Mouse (Mus musculus) brain, embryonic 18.5 days (tissue): ENCODE measurements at regions not wholly inside any gene's neighbourhood (a gene's known extent, or its start where the extent isn't known, plus 50 kb on each side); places are given as distances from the start of the nearest gene placed in this dataset.
A peak's percentile ranks its signal among the peaks of the same experiment; 100 is the strongest.
"Not testable (repeated sequence)": the region's sequence is repeated elsewhere in the genome, so short reads cannot be mapped to it uniquely, and the experiment has no call there.

ENCODE experiments used
- DNase-seq: peaks from one replicate; pipeline ENCODE4 v3.0.0-alpha.2; 2012; ENCODE audit warnings: low read depth, low spot score

DNA sequence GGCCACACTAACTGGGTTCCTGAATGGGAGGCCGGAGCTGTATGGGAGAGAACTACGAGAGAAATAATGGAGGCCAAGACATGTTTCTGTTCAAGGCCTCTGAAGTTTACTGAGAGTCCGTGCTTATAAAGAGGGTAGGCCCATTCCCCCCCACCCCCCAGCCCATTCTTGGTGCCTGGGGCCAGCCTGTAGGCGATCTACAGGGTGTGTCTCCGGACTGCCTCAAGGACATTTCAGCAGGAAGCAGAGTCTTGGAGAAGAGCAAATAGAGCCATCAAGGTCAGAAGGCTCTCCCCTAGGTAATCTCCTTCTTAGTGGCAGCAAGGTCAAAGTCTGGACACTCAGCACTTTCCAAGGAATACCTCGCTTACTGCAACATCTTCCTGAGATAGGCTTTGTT is 88.8 kb upstream of the Fam3c start:
- not testable (repeated sequence) for DNase-seq

DNA sequence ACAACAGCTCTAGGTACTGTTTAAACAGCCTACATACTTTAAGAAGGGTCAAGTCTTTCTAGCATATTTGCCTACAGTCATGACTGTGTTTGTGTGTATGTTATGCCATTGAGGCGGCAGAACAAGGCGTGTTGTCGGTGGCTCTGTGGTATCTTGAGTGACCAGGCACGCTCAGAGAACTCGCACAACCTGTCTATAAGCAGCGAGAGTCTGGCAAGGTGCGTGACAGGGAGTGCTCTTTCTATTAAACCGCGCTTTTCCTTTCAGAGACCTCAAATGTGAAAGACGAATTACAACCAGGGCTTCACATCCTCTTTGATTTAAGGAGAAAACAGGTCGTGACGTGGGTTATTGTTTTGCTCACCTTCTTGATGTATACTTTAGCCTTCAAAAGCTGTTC is 88.2 kb upstream of the Fam3c start:
- no peak for DNase-seq

- DNase-seq = no peak
Measured at GRCm38 (mm10) chr6:22443573-22443972, 87.5 kb upstream of the Fam3c start.

- peak; percentile 4 for DNase-seq
Measured at GRCm38 (mm10) chr6:22443170-22443569, 87.1 kb upstream of the Fam3c start.

GRCm38 (mm10) chr6:22442591-22442990 is 86.5 kb upstream of the Fam3c start:
- DNase-seq = no peak

DNA sequence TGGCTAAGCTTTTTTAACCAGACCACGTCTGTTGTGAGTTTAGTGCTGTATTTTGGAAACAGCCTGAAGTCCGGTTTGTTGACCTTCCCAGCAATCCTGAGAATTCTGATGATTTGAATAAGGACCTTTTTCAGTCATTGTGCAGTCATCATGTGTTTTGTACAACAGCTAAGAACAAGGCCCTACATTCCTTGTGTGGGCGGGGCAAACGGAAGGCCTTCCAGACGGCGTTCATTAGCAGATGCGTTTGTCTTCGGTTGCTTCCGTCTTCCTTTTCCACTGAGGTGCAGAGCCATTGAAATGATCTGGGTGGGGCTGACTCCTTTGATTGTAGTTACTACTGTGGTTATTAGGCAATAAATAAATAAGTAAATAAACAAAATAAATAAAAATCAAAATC is 83.8 kb upstream of the Fam3c start:
- no peak for DNase-seq

DNA sequence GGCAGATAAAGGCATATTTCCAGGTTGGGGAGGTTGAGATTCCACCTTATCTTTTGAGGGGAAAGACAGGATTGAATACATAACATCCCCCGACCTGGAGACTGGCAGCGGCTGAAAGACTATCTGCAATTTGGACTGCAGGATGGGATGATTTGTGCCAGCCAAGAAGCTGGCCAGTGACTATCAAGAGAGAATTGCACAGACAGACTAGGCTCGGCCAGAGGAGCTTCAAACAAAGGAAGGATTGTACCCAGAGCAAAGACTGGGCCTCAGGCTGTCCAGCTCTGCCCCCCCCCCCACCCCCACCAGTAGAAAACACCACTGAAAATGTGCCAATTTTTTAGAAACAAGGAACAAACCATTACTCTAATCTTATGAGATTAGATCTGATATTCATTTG is 73.0 kb upstream of the Fam3c start:
- peak; percentile 4 for DNase-seq

DNA sequence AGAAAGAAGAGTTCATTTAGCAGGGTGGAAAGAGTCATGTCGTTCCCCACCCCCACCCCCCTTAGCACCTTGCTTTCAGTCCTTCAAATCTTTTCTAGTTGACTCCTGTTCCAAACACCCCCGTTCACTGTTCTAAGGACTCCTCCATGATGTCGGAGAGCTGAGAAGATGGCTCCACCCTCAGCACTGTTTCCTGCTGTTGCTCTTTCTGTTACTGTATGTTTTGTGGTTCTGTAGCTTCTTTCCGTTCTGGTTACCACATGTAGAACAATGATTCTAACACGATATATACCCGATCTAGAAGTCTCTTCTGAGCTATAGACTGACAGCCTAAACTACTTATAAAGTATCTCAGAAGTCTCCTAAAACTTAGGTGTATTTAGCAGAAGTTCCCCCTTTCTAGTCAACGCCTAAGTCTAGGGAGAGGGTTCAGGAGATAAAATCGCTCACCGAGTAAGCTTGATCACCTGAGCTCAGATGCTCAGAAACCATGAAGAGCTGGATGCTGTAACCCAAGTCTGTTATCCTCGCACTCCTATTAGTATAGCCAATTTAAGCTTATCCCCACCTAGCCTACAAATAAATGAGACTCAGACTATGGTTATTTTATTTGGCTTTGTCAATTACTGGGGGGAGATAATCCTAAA is 68.2 kb upstream of the Fam3c start:
- DNase-seq = no peak

DNA sequence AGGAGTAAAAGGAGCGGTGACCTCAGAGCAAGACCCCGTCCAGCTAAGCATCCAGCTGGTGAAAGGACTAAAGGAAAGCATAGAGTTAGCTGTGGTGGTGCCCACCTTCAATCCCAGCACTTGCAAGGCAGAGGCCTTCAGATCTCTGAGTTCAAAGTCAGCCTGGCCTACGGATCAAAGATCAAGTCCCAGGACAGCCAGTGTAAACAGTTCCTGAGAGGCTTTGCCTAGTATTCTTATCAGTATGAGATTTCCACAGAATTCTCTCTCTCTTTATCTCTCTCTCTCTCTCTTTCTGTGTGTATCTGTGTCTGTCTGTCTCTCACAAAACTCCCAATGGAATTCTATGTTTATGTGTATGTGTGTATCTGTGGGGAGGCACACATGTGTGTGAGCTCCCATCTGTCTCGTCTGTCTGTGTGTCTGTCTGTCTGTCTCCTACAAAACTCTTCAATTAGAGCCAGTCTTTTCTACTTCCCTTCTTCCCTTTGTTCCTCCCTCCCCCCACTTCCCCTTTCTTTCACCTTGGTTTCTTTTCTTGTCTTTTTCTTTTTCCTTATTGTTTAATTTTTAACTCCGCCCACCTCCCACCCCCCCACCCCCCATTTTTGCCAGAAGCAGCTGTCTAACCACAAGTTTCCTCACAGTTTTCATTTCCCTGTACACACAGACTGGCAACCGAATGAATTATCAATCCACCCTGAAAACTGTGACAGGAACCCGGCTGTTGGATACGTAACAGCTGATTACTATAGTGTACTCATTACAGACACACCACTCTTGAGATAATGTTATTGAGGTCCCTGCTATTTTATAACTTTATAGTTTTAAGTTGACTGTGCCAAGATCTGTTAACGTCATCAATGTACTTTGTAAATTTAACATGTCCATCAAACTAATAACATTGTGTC is 67.3 kb upstream of the Fam3c start:
- no peak for DNase-seq

GRCm38 (mm10) chr6:22421551-22421950 is 65.5 kb upstream of the Fam3c start:
- no peak for DNase-seq

GRCm38 (mm10) chr6:22418279-22418678 is 62.2 kb upstream of the Fam3c start:
- no peak for DNase-seq

GRCm38 (mm10) chr6:22417189-22417588 is 61.1 kb upstream of the Fam3c start:
- DNase-seq = no peak

DNA sequence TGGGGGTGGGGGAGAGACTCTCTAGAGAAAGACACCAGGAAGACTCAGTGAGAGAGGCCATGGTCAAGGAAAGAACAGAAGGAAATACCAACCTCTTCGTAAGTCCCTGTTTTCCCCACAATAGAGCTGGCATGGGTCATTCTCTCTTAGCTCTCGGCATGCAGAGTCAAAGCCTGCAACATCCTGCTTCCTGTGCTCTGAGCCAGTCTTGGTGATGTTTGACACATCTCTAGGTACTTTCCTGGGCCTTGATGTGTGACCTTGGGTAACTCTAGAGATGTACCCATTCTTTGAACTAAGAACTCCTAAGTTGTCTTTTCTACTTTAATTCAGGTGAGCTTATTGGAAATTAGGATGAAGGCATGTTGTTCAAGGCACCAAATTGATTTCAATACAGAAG is 55.8 kb upstream of the Fam3c start:
- DNase-seq = no peak

GRCm38 (mm10) chr6:22408808-22409589 is 53.0 kb upstream of the Fam3c start:
- DNase-seq = no peak
